Mouse (Mus musculus) forebrain, postnatal 0 days (tissue): ENCODE data around the gene Nlrp1b. TPM values are rescaled to one million over a fixed set of nuclear protein-coding genes. Genes with fewer than 3 reads are reported as not detected.

Experiments
- ATAC-seq: fragments of 200-750 bp; cut with Nextera tagmentation; 2 replicates; pipeline ENCODE4 v1.8.0; 2017; ENCODE audit warnings: mild to moderate bottlenecking, moderate library complexity
- DNase-seq: peaks from one replicate; pipeline ENCODE4 v3.0.0-alpha.2; 2015
- H3K27ac ChIP-seq: fragments of 300-500 bp; sonication (generic); 2 replicates; pipeline ENCODE4 v1.5.1; 2014; ENCODE audit warnings: low read depth, mild to moderate bottlenecking, antibody characterized with exemption, low read length, moderate library complexity, mixed read lengths
- H3K27me3 ChIP-seq: fragments of 300-500 bp; sonication (generic); 2 replicates; pipeline ENCODE4 v1.6.1; 2014; ENCODE audit warnings: mild to moderate bottlenecking, low read length, mixed read lengths; ENCODE audit not compliant: insufficient read depth
- H3K36me3 ChIP-seq: fragments of 300-500 bp; sonication (generic); 2 replicates; pipeline ENCODE4 v1.6.1; 2014; ENCODE audit warnings: mild to moderate bottlenecking, moderate library complexity; ENCODE audit not compliant: insufficient read depth
- H3K4me1 ChIP-seq: fragments of 300-500 bp; sonication (generic); 2 replicates; pipeline ENCODE4 v1.6.1; 2014; ENCODE audit warnings: antibody characterized with exemption; ENCODE audit not compliant: insufficient read depth
- H3K4me2 ChIP-seq: fragments of 300-500 bp; sonication (generic); 2 replicates; pipeline ENCODE4 v1.6.1; 2014; ENCODE audit warnings: low read depth, mild to moderate bottlenecking, moderate library complexity
- H3K4me3 ChIP-seq: fragments of 300-500 bp; sonication (generic); 2 replicates; pipeline ENCODE4 v1.5.1; 2014; ENCODE audit warnings: low read depth, low read length, mixed read lengths
- H3K9ac ChIP-seq: fragments of 300-500 bp; sonication (generic); 2 replicates; pipeline ENCODE4 v1.6.1; 2014; ENCODE audit warnings: mild to moderate bottlenecking
- H3K9me3 ChIP-seq: fragments of 300-500 bp; sonication (generic); 2 replicates; pipeline ENCODE4 v1.6.1; 2016; ENCODE audit warnings: low read length
- CTCF ChIP-seq: sonication (generic); IDR thresholded peaks from 2 replicates; pipeline ENCODE4 v1.5.1; 2016; ENCODE audit warnings: antibody characterized with exemption, control low read depth, low read depth
- WGBS: fragments of 180-500 bp; shearing (Covaris S2); extraction: QIAGEN DNeasy Blood & Tissue Kit; methylation state at CpG from one replicate; pipeline ENCODE4 v1.1.7; 2014; 5-methylcytosine and 5-hydroxymethylcytosine counted together
- polyA plus RNA-seq: library from polyadenylated mRNA; unstranded; fragments of >200 nt; fragmentation: Nextera tagmentation; extraction: Ambion mirVana; gene quantifications from 2 replicates; pipeline ENCODE4 v1.2.1, GENCODE M21; 2015
- total RNA-seq: library from RNA; depleted of rRNA; stranded (reverse); fragments of >200 nt; gene quantifications from 2 replicates; pipeline ENCODE4 v1.2.3, GENCODE M21; 2014

Nlrp1b gene
- total and polyA plus RNA-seq, 2 experiments from 2014 or later: 0.04 to 0.14 TPM

DNA sequence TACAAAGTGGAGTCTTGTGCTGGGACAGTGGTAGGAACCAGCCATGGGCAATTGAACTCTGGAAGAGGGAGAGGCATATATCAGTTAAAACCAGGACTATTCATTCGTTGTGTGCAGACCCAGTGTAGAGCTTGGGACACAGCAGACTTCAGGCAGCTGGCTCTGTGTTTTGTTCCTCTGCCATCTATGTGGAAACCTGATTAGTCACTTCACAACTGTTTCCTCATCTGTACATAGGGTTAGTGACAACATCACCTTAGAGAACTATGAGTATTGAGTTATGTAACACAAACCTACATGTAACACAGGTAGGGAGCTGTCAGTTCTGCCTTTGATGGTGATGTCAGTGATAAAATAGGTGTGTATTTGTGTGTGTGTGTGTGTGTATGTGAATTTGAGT lies 66.4 kb downstream of the Nlrp1b start:
- no peak overlapping the region for H3K27ac ChIP-seq
- H3K9ac ChIP-seq: no peak overlapping the region
- no peak for ATAC-seq
- H3K4me1 ChIP-seq: no peaks in the 10 kb centered on the region
- no peak overlapping the region for H3K4me2 ChIP-seq
- H3K27me3 ChIP-seq: no peaks in the 10 kb centered on the region
- TF ChIP-seq CTCF: no peak
- no peaks in the 10 kb centered on the region for H3K9me3 ChIP-seq
- no peak for DNase-seq
- no peak overlapping the region for H3K4me3 ChIP-seq
- WGBS: 67% methylated on average over 1 of the region's 1 CpGs
- no peaks in the 10 kb centered on the region for H3K36me3 ChIP-seq

DNA sequence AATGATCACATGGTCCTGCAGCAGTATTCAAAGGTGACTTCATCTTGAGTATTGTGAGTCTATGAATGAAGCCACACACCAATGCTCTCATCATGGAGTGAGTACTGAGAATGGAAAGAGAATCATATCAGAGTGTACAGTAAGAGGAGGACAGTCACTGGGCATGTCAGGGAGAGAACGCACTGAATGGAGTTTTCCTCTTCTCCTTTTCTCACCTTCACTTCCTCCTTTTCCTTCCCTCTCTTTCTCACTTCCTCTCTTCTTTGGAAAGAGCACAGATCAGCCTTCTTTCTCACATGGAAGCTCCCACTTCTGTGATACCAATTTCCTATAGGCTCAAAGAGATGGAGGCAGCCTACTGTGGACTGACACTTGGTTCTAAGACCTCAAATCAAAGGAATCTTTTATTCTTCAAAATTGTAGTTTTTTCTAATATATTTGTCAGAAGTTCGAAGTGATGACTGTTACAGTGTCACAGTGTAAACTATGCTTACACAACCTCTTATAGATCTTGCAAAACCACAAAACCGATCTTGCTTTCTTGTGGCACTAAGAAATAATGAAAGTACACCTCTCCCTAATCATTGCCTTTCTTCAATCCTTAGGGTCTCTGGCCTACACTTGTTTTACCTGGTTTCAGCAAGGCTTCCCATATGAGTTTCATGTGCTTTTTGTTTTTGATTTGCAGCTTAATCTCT lies 70.9 kb downstream of the Nlrp1b start:
- no peak overlapping the region for H3K9ac ChIP-seq
- H3K4me3 ChIP-seq: no peak overlapping the region
- no peak for ATAC-seq
- no peak for DNase-seq
- no peak for TF ChIP-seq CTCF
- H3K36me3 ChIP-seq: no peaks in the 10 kb centered on the region
- 76% methylated on average over 3 of the region's 3 CpGs for WGBS
- H3K27ac ChIP-seq: no peak overlapping the region
- no peaks in the 10 kb centered on the region for H3K9me3 ChIP-seq
- no peak overlapping the region for H3K4me2 ChIP-seq
- H3K4me1 ChIP-seq: no peaks in the 10 kb centered on the region
- H3K27me3 ChIP-seq: no peaks in the 10 kb centered on the region

DNA sequence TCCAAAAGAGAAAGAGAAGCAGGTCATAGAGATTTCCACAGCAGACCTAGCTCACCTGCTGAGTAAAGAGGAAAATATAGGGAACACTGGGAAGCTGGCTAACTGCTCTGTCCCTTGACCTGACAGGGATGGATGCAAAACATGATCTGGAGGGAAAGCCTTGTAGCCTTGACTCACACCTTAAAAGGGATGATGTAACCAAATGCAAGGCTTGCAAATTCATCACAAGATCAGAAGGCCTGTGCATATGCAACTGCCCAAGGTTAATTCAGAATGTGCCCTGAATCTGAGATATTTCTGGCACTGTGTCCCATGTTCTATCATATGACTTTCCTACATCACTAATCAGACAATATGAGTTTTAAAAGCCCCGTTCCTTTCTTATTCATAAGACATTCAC lies 75.3 kb downstream of the Nlrp1b start:
- H3K4me2 ChIP-seq: no peak overlapping the region
- no peak overlapping the region for H3K27ac ChIP-seq
- no peak for TF ChIP-seq CTCF
- H3K4me3 ChIP-seq: no peak overlapping the region
- H3K4me1 ChIP-seq: no peaks in the 10 kb centered on the region
- H3K36me3 ChIP-seq: no peaks in the 10 kb centered on the region
- no peak for ATAC-seq
- H3K27me3 ChIP-seq: no peaks in the 10 kb centered on the region
- WGBS: 67% methylated on average over 1 of the region's 1 CpGs
- no peak for DNase-seq
- no peaks in the 10 kb centered on the region for H3K9me3 ChIP-seq
- no peak overlapping the region for H3K9ac ChIP-seq

DNA sequence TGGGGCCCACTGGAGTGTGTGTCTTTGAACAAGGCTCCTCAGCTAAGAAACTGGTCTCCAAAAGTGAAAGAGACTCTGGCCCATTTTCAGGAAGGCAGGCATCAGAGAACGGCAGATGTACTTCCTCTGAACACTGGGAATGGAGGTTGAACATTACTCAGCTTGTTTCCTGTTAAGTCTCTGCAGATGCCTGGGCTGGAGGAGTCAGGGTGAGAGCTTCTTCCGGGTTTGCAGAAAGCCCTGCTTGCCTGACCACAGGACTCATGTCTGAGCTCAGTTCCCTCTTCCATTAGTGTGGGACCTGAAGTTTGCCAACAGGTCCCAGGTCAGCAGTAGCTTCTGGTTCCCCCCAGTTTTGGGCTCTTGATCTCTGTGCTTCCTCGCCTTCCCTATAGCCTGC lies 85.9 kb downstream of the Nlrp1b start, which contains the start of gene Nlrp1a:
Gene Nlrp1a, minus strand, starts transcription at position 44 of the 400 bp plus-strand sequence.
- Histone ChIP-seq H3K4me2 (no peak within 1 kb of the TSS), H3K9me3 (no peaks in the 10 kb centered on the region), H3K9ac (no peak within 1 kb of the TSS), H3K4me3 (no peak within 1 kb of the TSS), H3K36me3 (no peaks in the 10 kb centered on the region), H3K27ac (no peak within 1 kb of the TSS), H3K27me3 (no peaks in the 10 kb centered on the region), H3K4me1 (no peaks in the 10 kb centered on the region)
- TF ChIP-seq CTCF: no peak
- 81% methylated on average over 3 of the region's 3 CpGs for WGBS
- ATAC-seq (no peak), DNase-seq (no peak)

DNA sequence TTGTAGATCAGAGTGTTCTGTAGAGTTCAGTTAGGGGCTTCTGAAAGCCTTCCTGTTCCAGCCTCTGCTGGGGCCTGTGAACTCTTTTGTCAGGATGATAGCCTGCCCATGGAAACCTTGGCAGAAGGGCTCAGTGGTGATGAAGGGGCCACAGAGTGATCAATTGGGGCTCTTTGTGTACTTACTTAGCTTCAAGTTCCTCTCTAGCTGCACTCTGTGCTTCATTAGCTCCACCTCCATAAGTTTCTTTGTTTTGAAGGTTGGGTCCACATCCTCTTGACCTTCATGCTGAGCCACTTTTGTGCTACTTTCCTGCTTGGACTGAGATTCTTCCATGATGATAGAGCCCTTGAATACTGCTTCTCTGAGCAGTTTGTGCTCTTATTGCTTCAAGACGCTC lies 88.5 kb downstream of the Nlrp1b start:
- no peaks in the 10 kb centered on the region for H3K36me3 ChIP-seq
- no peak for ATAC-seq
- H3K4me3 ChIP-seq: no peak overlapping the region
- DNase-seq: no peak
- no peaks in the 10 kb centered on the region for H3K4me1 ChIP-seq
- 75% methylated on average over 1 of the region's 1 CpGs for WGBS
- no peaks in the 10 kb centered on the region for H3K27me3 ChIP-seq
- no peak for TF ChIP-seq CTCF
- H3K27ac ChIP-seq: no peak overlapping the region
- H3K9ac ChIP-seq: no peak overlapping the region
- H3K9me3 ChIP-seq: no peaks in the 10 kb centered on the region
- H3K4me2 ChIP-seq: no peak overlapping the region

DNA sequence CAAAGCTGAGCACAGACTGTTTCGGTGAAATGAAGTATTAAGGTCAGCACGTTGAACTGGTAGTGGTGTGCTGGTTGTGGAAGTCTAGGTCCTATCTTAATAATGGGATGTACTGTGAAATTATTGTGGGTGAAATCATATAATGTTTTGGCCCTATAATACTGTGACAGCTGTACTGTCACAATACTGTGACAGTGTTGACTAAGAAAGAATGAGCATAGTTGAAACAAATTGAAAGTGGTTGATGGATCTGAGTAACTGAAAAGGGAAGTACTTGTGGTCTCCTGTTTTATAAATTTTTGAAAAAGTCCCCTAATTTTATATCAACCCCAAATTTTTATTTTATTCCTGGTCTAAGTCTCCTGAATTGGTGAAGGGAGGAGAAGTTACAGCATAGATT lies 123.4 kb downstream of the Nlrp1b start:
- no peak overlapping the region for H3K9ac ChIP-seq
- no peaks in the 10 kb centered on the region for H3K9me3 ChIP-seq
- 69% methylated on average over 2 of the region's 2 CpGs for WGBS
- no peaks in the 10 kb centered on the region for H3K27me3 ChIP-seq
- TF ChIP-seq CTCF: no peak
- no peaks in the 10 kb centered on the region for H3K36me3 ChIP-seq
- no peak overlapping the region for H3K4me3 ChIP-seq
- H3K4me1 ChIP-seq: no peaks in the 10 kb centered on the region
- DNase-seq (no peak), ATAC-seq (no peak)
- H3K4me2 ChIP-seq: no peak overlapping the region
- H3K27ac ChIP-seq: no peak overlapping the region

DNA sequence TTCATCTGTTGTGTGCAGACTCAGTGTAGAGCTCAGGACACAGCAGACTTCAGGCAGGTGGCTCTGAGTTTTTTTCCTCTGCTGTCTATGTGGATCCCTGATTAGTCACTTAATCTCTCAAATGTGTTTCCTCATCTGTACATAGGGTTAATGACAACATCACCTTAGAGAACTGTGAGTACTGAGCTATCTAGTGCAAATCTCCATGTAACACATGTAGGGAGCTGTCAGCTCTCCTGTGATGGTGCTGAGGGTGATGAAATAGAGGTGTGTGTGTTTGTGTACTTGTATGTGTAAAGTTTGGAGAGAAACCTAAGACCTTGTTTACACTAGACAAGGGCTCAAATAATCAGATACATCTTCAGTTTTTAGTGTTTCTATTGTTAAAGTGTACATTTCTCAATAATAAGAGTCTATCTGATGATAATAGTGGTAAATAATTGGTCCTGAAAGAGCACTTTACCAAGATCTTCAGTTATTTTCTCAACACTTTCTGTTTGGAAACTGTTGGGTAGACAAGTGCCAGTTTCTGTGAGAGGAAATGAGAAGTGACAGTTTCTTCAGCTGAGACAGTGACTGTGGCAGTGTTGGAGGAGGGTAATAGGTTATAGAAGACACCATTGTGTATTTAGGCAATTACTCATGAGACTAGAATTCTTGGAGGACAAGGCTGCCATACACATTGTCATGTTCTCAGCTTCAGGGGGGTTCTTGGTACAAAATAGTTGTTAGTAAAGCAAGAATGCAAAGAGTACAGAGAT lies 124.1 kb downstream of the Nlrp1b start:
- H3K4me1 ChIP-seq: no peaks in the 10 kb centered on the region
- H3K27ac ChIP-seq: no peak overlapping the region
- ATAC-seq (no peak), DNase-seq (no peak)
- TF ChIP-seq CTCF: no peak
- no peak overlapping the region for H3K4me3 ChIP-seq
- H3K27me3 ChIP-seq: no peaks in the 10 kb centered on the region
- no peak overlapping the region for H3K4me2 ChIP-seq
- H3K36me3 ChIP-seq: no peaks in the 10 kb centered on the region
- no peaks in the 10 kb centered on the region for H3K9me3 ChIP-seq
- no peak overlapping the region for H3K9ac ChIP-seq
